Mouse (Mus musculus) neural tube, embryonic 11.5 days (tissue): Measurements from ENCODE around the gene Sh3bp4. TPM values are rescaled to one million over a fixed set of nuclear protein-coding genes. Genes with fewer than 3 reads are reported as not detected.
A peak's percentile ranks its signal among the peaks of the same experiment; 100 is the strongest.

Experiments
- ATAC-seq: fragments of 200-750 bp; cut with Nextera tagmentation; 2 replicates; pipeline ENCODE4 v1.8.0; 2017; ENCODE audit warnings: moderate number of reproducible peaks, mild to moderate bottlenecking, moderate TSS enrichment, moderate library complexity; ENCODE audit not compliant: insufficient read depth, low FRiP score, low TSS enrichment
- DNase-seq: peaks from one replicate; pipeline ENCODE4 v3.0.0-alpha.2; 2015; ENCODE audit warnings: low spot score
- H3K27ac ChIP-seq: fragments of 300-500 bp; sonication (generic); 2 replicates; pipeline ENCODE4 v1.5.1; 2014; ENCODE audit warnings: low read depth, mild to moderate bottlenecking, low read length
- H3K27me3 ChIP-seq: fragments of 300-500 bp; sonication (generic); 2 replicates; pipeline ENCODE4 v1.6.1; 2014; ENCODE audit warnings: mild to moderate bottlenecking, low read length, mixed read lengths; ENCODE audit not compliant: control insufficient read depth, insufficient read depth
- H3K36me3 ChIP-seq: fragments of 300-500 bp; sonication (generic); 2 replicates; pipeline ENCODE4 v1.6.1; 2014; ENCODE audit warnings: mild to moderate bottlenecking, low read length, moderate library complexity, mixed read lengths; ENCODE audit not compliant: control insufficient read depth, insufficient read depth
- H3K4me1 ChIP-seq: fragments of 300-500 bp; sonication (generic); 2 replicates; pipeline ENCODE4 v1.6.1; 2014; ENCODE audit warnings: low read length, mixed read lengths; ENCODE audit not compliant: control insufficient read depth, insufficient read depth
- H3K4me2 ChIP-seq: fragments of 300-500 bp; sonication (generic); 2 replicates; pipeline ENCODE4 v1.6.1; 2014; ENCODE audit warnings: low read depth, mild to moderate bottlenecking, moderate library complexity
- H3K4me3 ChIP-seq: fragments of 300-500 bp; sonication (generic); 2 replicates; pipeline ENCODE4 v1.5.1; 2014; ENCODE audit warnings: low read depth, low read length
- H3K9ac ChIP-seq: fragments of 300-500 bp; sonication (generic); 2 replicates; pipeline ENCODE4 v1.6.1; 2014; ENCODE audit warnings: mild to moderate bottlenecking, low read length
- H3K9me3 ChIP-seq: fragments of 300-500 bp; sonication (generic); 2 replicates; pipeline ENCODE4 v1.6.1; 2016; ENCODE audit warnings: low read length; ENCODE audit not compliant: control insufficient read depth
- WGBS: fragments of 180-500 bp; shearing (Covaris S2); extraction: QIAGEN DNeasy Blood & Tissue Kit; methylation state at CpG from one replicate; pipeline ENCODE4 v1.1.7; 2014; 5-methylcytosine and 5-hydroxymethylcytosine counted together
- polyA plus RNA-seq: library from polyadenylated mRNA; unstranded; fragments of >200 nt; fragmentation: Nextera tagmentation; extraction: Ambion mirVana; gene quantifications from 2 replicates; pipeline ENCODE4 v1.2.1, GENCODE M21; 2014

The Sh3bp4 gene
- 31.0 and 35.9 TPM in 2 replicates for polyA plus RNA-seq

GRCm38 (mm10) chr1:89070103-89070700, at the start of gene Sh3bp4:
Gene Sh3bp4 (plus strand): TSS chr1:89070415.
- peak; percentile 93 for ATAC-seq
- WGBS = under 1% methylated on average over 50 of the region's 63 CpGs

GRCm38 (mm10) chr1:89022997-89023396, 47.2 kb upstream of the Sh3bp4 start:
- DNase-seq = no peak
- H3K27ac ChIP-seq = no peak overlapping the region
- no peaks in the 10 kb centered on the region for H3K36me3 ChIP-seq
- H3K9me3 ChIP-seq = no peaks in the 10 kb centered on the region
- no peaks in the 10 kb centered on the region for H3K27me3 ChIP-seq
- H3K4me1 ChIP-seq = no peaks in the 10 kb centered on the region
- no peak for ATAC-seq
- WGBS = 85% methylated on average over 7 of the region's 7 CpGs
- no peak overlapping the region for H3K4me3 ChIP-seq
- no peak overlapping the region for H3K9ac ChIP-seq
- H3K4me2 ChIP-seq = no peak overlapping the region

More at GRCm38 (mm10) chr1:89070103-89070700, at the start of gene Sh3bp4:
- no peaks in the 10 kb centered on the region for H3K27me3 ChIP-seq
- H3K9ac ChIP-seq = peak within 1 kb of the TSS; percentile 92
- peak within 1 kb of the TSS; percentile 94 for H3K4me3 ChIP-seq
- peak within 1 kb of the TSS; percentile 74 for H3K4me2 ChIP-seq
- H3K36me3 ChIP-seq = no peaks in the 10 kb centered on the region
- H3K27ac ChIP-seq = peak within 1 kb of the TSS; percentile 76
- peak; percentile 100 for DNase-seq
- no peaks in the 10 kb centered on the region for H3K9me3 ChIP-seq
- peaks cover 18% of the 10 kb centered on the region for H3K4me1 ChIP-seq

GRCm38 (mm10) chr1:89024696-89025612, 45.3 kb upstream of the Sh3bp4 start:
- WGBS = 68% methylated on average over 9 of the region's 9 CpGs
- no peak for ATAC-seq
- Histone ChIP-seq H3K27me3 (no peaks in the 10 kb centered on the region), H3K4me2 (no peak overlapping the region), H3K4me1 (no peaks in the 10 kb centered on the region), H3K27ac (no peak overlapping the region), H3K9me3 (no peaks in the 10 kb centered on the region), H3K36me3 (no peaks in the 10 kb centered on the region), H3K4me3 (no peak overlapping the region), H3K9ac (no peak overlapping the region)
- DNase-seq = no peak

- no peak overlapping the region for H3K9ac ChIP-seq
- H3K4me2 ChIP-seq = no peak overlapping the region
- H3K27ac ChIP-seq = no peak overlapping the region
- no peaks in the 10 kb centered on the region for H3K9me3 ChIP-seq
- no peak overlapping the region for H3K4me3 ChIP-seq
- DNase-seq (no peak), ATAC-seq (no peak)
- no peaks in the 10 kb centered on the region for H3K27me3 ChIP-seq
- no peaks in the 10 kb centered on the region for H3K4me1 ChIP-seq
- no peaks in the 10 kb centered on the region for H3K36me3 ChIP-seq
- WGBS = 75% methylated on average over 1 of the region's 1 CpGs
Measured at GRCm38 (mm10) chr1:89026040-89026439, 44.2 kb upstream of the Sh3bp4 start.

- Histone ChIP-seq H3K27ac (no peak overlapping the region), H3K27me3 (no peaks in the 10 kb centered on the region), H3K9me3 (no peaks in the 10 kb centered on the region), H3K4me3 (no peak overlapping the region), H3K36me3 (no peaks in the 10 kb centered on the region), H3K9ac (no peak overlapping the region), H3K4me2 (no peak overlapping the region), H3K4me1 (no peaks in the 10 kb centered on the region)
- no peak for DNase-seq
- no peak for ATAC-seq
- 73% methylated on average over 11 of the region's 11 CpGs for WGBS
Measured at GRCm38 (mm10) chr1:89029136-89029927, 40.9 kb upstream of the Sh3bp4 start.

GRCm38 (mm10) chr1:89033661-89034060, 36.6 kb upstream of the Sh3bp4 start:
- Histone ChIP-seq H3K4me1 (no peaks in the 10 kb centered on the region), H3K4me2 (no peak overlapping the region), H3K4me3 (no peak overlapping the region), H3K27me3 (no peaks in the 10 kb centered on the region), H3K9ac (no peak overlapping the region), H3K27ac (no peak overlapping the region), H3K36me3 (no peaks in the 10 kb centered on the region), H3K9me3 (no peaks in the 10 kb centered on the region)
- 63% methylated on average over 8 of the region's 8 CpGs for WGBS
- ATAC-seq = no peak
- peak; percentile 14 for DNase-seq

GRCm38 (mm10) chr1:89034061-89034460, 36.2 kb upstream of the Sh3bp4 start:
- ATAC-seq (no peak), DNase-seq (no peak)
- Histone ChIP-seq H3K9me3 (no peaks in the 10 kb centered on the region), H3K4me2 (no peak overlapping the region), H3K4me1 (no peaks in the 10 kb centered on the region), H3K4me3 (no peak overlapping the region), H3K27me3 (no peaks in the 10 kb centered on the region), H3K27ac (no peak overlapping the region), H3K36me3 (no peaks in the 10 kb centered on the region), H3K9ac (no peak overlapping the region)
- WGBS = 81% methylated on average over 4 of the region's 4 CpGs

GRCm38 (mm10) chr1:89035115-89035514, 35.1 kb upstream of the Sh3bp4 start:
- no peak for ATAC-seq
- Histone ChIP-seq H3K4me1 (no peaks in the 10 kb centered on the region; the same call in 1 of the 2 replicates), H3K9me3 (no peaks in the 10 kb centered on the region), H3K4me2 (no peak overlapping the region), H3K27me3 (no peaks in the 10 kb centered on the region), H3K36me3 (no peaks in the 10 kb centered on the region), H3K4me3 (no peak overlapping the region), H3K27ac (no peak overlapping the region), H3K9ac (no peak overlapping the region)
- WGBS = 88% methylated on average over 5 of the region's 5 CpGs
- no peak for DNase-seq
